Mouse (Mus musculus) midbrain, postnatal 0 days (tissue): ENCODE data around the gene Csnk2b. TPM values are rescaled to one million over a fixed set of nuclear protein-coding genes. Genes with fewer than 3 reads are reported as not detected.

Experiments used
- ATAC-seq: fragments of 200-750 bp; cut with Nextera tagmentation; 2 replicates; pipeline ENCODE4 v1.8.0; 2017; ENCODE audit warnings: moderate number of reproducible peaks, mild to moderate bottlenecking, moderate TSS enrichment, moderate library complexity; ENCODE audit not compliant: low FRiP score
- DNase-seq: peaks from one replicate; pipeline ENCODE4 v3.0.0-alpha.2; 2015; ENCODE audit warnings: low spot score
- H3K27ac ChIP-seq: fragments of 300-500 bp; sonication (generic); 2 replicates; pipeline ENCODE4 v1.5.1; 2014; ENCODE audit warnings: low read depth, mild to moderate bottlenecking, low read length, mixed read lengths
- H3K27me3 ChIP-seq: fragments of 300-500 bp; sonication (generic); 2 replicates; pipeline ENCODE4 v1.6.1; 2014; ENCODE audit warnings: low read length, control low read depth, mixed read lengths; ENCODE audit not compliant: insufficient read depth
- H3K36me3 ChIP-seq: fragments of 300-500 bp; sonication (generic); 2 replicates; pipeline ENCODE4 v1.6.1; 2014; ENCODE audit warnings: low read length, control low read depth, mixed read lengths; ENCODE audit not compliant: insufficient read depth
- H3K4me1 ChIP-seq: fragments of 300-500 bp; sonication (generic); 2 replicates; pipeline ENCODE4 v1.6.1; 2014; ENCODE audit warnings: mild to moderate bottlenecking, control low read depth, antibody characterized with exemption, low read length, mixed read lengths; ENCODE audit not compliant: insufficient read depth
- H3K4me2 ChIP-seq: fragments of 300-500 bp; sonication (generic); 2 replicates; pipeline ENCODE4 v1.6.1; 2014; ENCODE audit warnings: low read depth, mild to moderate bottlenecking, low read length, mixed read lengths; ENCODE audit not compliant: poor library complexity, severe bottlenecking
- H3K4me3 ChIP-seq: fragments of 300-500 bp; sonication (generic); 2 replicates; pipeline ENCODE4 v1.5.1; 2014; ENCODE audit warnings: low read depth, mild to moderate bottlenecking, low read length, moderate library complexity
- H3K9ac ChIP-seq: fragments of 300-500 bp; sonication (generic); replicated peaks from 2 replicates; pipeline ENCODE4 v1.6.1; 2014; ENCODE audit warnings: mild to moderate bottlenecking, low read length, moderate library complexity, mixed read lengths; ENCODE audit not compliant: poor library complexity, severe bottlenecking
- H3K9me3 ChIP-seq: fragments of 300-500 bp; sonication (generic); 2 replicates; pipeline ENCODE4 v1.6.1; 2016; ENCODE audit warnings: low read length, control low read depth
- CTCF ChIP-seq: IDR thresholded peaks from 2 replicates; pipeline ENCODE4 v1.5.1; 2016; ENCODE audit warnings: antibody characterized with exemption, mild to moderate bottlenecking
- whole genome bisulfite sequencing: fragments of 180-500 bp; shearing (Covaris S2); extraction: QIAGEN DNeasy Blood & Tissue Kit; methylation state at CpG from one replicate; pipeline ENCODE4 v1.1.7; 2014; 5-methylcytosine and 5-hydroxymethylcytosine counted together
- polyA plus RNA-seq: library from polyadenylated mRNA; unstranded; fragments of >200 nt; fragmentation: Nextera tagmentation; extraction: Ambion mirVana; gene quantifications from 2 replicates; pipeline ENCODE4 v1.2.1, GENCODE M21; 2015
- total RNA-seq: library from RNA; depleted of rRNA; stranded (reverse); fragments of >200 nt; gene quantifications from 2 replicates; pipeline ENCODE4 v1.2.3, GENCODE M21; 2014

Csnk2b gene
- total and polyA plus RNA-seq, 2 experiments from 2014 or later: 287 to 332 TPM

- ATAC-seq: no peak
- 72% methylated on average over 3 of the region's 3 CpGs for WGBS
Measured at GRCm38 (mm10) chr17:35083929-35084497, 37.8 kb downstream of the Csnk2b start.

GRCm38 (mm10) chr17:35082841-35083576 lies 38.8 kb downstream of the Csnk2b start:
- DNase-seq (no peak), ATAC-seq (no peak)
- Histone ChIP-seq H3K9ac (no peak overlapping the region), H3K9me3 (no peaks in the 10 kb centered on the region), H3K4me3 (no peak overlapping the region), H3K36me3 (no peaks in the 10 kb centered on the region), H3K4me2 (no peak overlapping the region), H3K27me3 (no peaks in the 10 kb centered on the region), H3K4me1 (no peaks in the 10 kb centered on the region), H3K27ac (no peak overlapping the region)
- 87% methylated on average over 16 of the region's 16 CpGs for WGBS
- TF ChIP-seq CTCF: no peak

More at GRCm38 (mm10) chr17:35083929-35084497, 37.8 kb downstream of the Csnk2b start:
- DNase-seq: no peak
- Histone ChIP-seq H3K9ac (no peak overlapping the region), H3K9me3 (no peaks in the 10 kb centered on the region), H3K27me3 (no peaks in the 10 kb centered on the region), H3K27ac (no peak overlapping the region), H3K4me3 (no peak overlapping the region), H3K4me1 (no peaks in the 10 kb centered on the region), H3K4me2 (no peak overlapping the region), H3K36me3 (no peaks in the 10 kb centered on the region)
- TF ChIP-seq CTCF: no peak

GRCm38 (mm10) chr17:35080710-35081109 lies 41.1 kb downstream of the Csnk2b start:
- TF ChIP-seq CTCF: no peak
- H3K27ac ChIP-seq: no peak overlapping the region
- no peaks in the 10 kb centered on the region for H3K4me1 ChIP-seq
- no peaks in the 10 kb centered on the region for H3K9me3 ChIP-seq
- H3K27me3 ChIP-seq: no peaks in the 10 kb centered on the region
- H3K4me3 ChIP-seq: no peak overlapping the region
- 81% methylated on average over 4 of the region's 4 CpGs for WGBS
- ATAC-seq: no peak
- no peak for DNase-seq
- H3K4me2 ChIP-seq: no peak overlapping the region
- no peak overlapping the region for H3K9ac ChIP-seq
- H3K36me3 ChIP-seq: no peaks in the 10 kb centered on the region

GRCm38 (mm10) chr17:35080248-35080647 lies 41.6 kb downstream of the Csnk2b start:
- no peak overlapping the region for H3K4me3 ChIP-seq
- no peaks in the 10 kb centered on the region for H3K9me3 ChIP-seq
- no peaks in the 10 kb centered on the region for H3K4me1 ChIP-seq
- no peak for TF ChIP-seq CTCF
- H3K9ac ChIP-seq: no peak overlapping the region
- no peak overlapping the region for H3K4me2 ChIP-seq
- WGBS: 70% methylated on average over 6 of the region's 6 CpGs
- no peaks in the 10 kb centered on the region for H3K27me3 ChIP-seq
- no peaks in the 10 kb centered on the region for H3K36me3 ChIP-seq
- ATAC-seq (no peak), DNase-seq (no peak)
- H3K27ac ChIP-seq: no peak overlapping the region

GRCm38 (mm10) chr17:35079778-35080177 lies 42.1 kb downstream of the Csnk2b start:
- Histone ChIP-seq H3K27me3 (no peaks in the 10 kb centered on the region), H3K36me3 (no peaks in the 10 kb centered on the region), H3K9ac (no peak overlapping the region), H3K4me1 (no peaks in the 10 kb centered on the region), H3K4me3 (no peak overlapping the region), H3K4me2 (no peak overlapping the region), H3K9me3 (no peaks in the 10 kb centered on the region), H3K27ac (no peak overlapping the region)
- no peak for ATAC-seq
- no peak for TF ChIP-seq CTCF
- 62% methylated on average over 9 of the region's 9 CpGs for WGBS
- DNase-seq: no peak

GRCm38 (mm10) chr17:35077786-35078233 lies 44.0 kb downstream of the Csnk2b start, which contains the start of gene Ly6g6d:
TSS of gene Ly6g6d (minus strand) at chr17:35078065.
- H3K27ac ChIP-seq: no peak within 1 kb of the TSS
- DNase-seq (peak; percentile 18), ATAC-seq (peak; percentile 58; the same call in 1 of the 2 replicates)
- no peaks in the 10 kb centered on the region for H3K36me3 ChIP-seq
- no peaks in the 10 kb centered on the region for H3K4me1 ChIP-seq
- WGBS: 12% methylated on average over 14 of the region's 14 CpGs
- peak within 1 kb of the TSS; percentile 18; the same call in 1 of the 2 replicates for H3K4me3 ChIP-seq
- TF ChIP-seq CTCF: peak; percentile 57
- H3K4me2 ChIP-seq: peak within 1 kb of the TSS; percentile 35
- H3K27me3 ChIP-seq: no peaks in the 10 kb centered on the region
- H3K9me3 ChIP-seq: no peaks in the 10 kb centered on the region
- no peak within 1 kb of the TSS for H3K9ac ChIP-seq
